Mouse (Mus musculus) forebrain, embryonic 12.5 days (tissue): ENCODE measurements at regions not wholly inside any gene's neighbourhood (a gene's known extent, or its start where the extent isn't known, plus 50 kb on each side); places are given as distances from the start of the nearest gene placed in this dataset.

Experiments
- ATAC-seq: fragments of 200-750 bp; cut with Nextera tagmentation; 2 replicates; pipeline ENCODE4 v1.8.0; 2017; ENCODE audit warnings: moderate TSS enrichment; ENCODE audit not compliant: low FRiP score
- H3K27ac ChIP-seq: fragments of 300-500 bp; sonication (generic); 2 replicates; pipeline ENCODE4 v1.5.1; 2016; ENCODE audit warnings: mild to moderate bottlenecking
- H3K27me3 ChIP-seq: fragments of 300-500 bp; sonication (generic); 2 replicates; pipeline ENCODE4 v1.6.1; 2016; ENCODE audit warnings: mild to moderate bottlenecking
- H3K36me3 ChIP-seq: fragments of 300-500 bp; sonication (generic); replicated peaks from 2 replicates; pipeline ENCODE4 v1.6.1; 2016; ENCODE audit warnings: mild to moderate bottlenecking
- H3K4me1 ChIP-seq: fragments of 300-500 bp; sonication (generic); 2 replicates; pipeline ENCODE4 v1.6.1; 2016
- H3K4me2 ChIP-seq: fragments of 300-500 bp; sonication (generic); 2 replicates; pipeline ENCODE4 v1.6.1; 2016; ENCODE audit warnings: mild to moderate bottlenecking, moderate library complexity
- H3K4me3 ChIP-seq: fragments of 300-500 bp; sonication (generic); replicated peaks from 2 replicates; pipeline ENCODE4 v1.5.1; 2016; ENCODE audit warnings: mild to moderate bottlenecking
- H3K9ac ChIP-seq: fragments of 300-500 bp; sonication (generic); 2 replicates; pipeline ENCODE4 v1.6.1; 2016; ENCODE audit warnings: mild to moderate bottlenecking
- H3K9me3 ChIP-seq: fragments of 300-500 bp; sonication (generic); 2 replicates; pipeline ENCODE4 v1.6.1; 2016
- WGBS: fragments of 180-500 bp; shearing (Covaris S2); methylation state at CpG from one replicate; pipeline ENCODE4 v1.1.7; 2016; 5-methylcytosine and 5-hydroxymethylcytosine counted together

DNA sequence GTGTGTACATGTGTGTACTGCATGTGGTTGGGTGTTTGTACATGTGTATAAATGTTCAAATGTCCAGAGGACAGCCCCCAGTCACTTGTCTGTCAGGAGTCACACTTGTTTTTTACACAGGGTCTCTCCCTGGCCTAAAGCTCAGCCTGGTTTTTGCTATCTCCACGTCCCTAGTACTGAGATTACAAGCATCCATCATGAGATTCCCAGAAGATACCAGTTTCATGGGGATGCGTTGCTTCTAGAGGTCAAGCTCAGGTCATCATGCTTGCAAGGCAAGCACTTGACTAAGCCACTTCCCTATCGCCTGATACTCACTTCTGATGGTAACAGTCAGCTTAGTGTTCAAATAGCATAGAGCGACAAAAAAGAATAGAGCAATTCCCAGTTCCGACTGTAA lies 244.1 kb upstream of the Jmjd1c start:
- no peaks in the 10 kb centered on the region for H3K4me1 ChIP-seq
- H3K4me3 ChIP-seq = no peak overlapping the region
- ATAC-seq = no peak
- H3K4me2 ChIP-seq = no peak overlapping the region
- WGBS = 85% methylated on average over 5 of the region's 5 CpGs
- H3K27me3 ChIP-seq = no peaks in the 10 kb centered on the region
- no peak overlapping the region for H3K27ac ChIP-seq
- no peaks in the 10 kb centered on the region for H3K36me3 ChIP-seq
- no peak overlapping the region for H3K9ac ChIP-seq
- no peaks in the 10 kb centered on the region for H3K9me3 ChIP-seq

DNA sequence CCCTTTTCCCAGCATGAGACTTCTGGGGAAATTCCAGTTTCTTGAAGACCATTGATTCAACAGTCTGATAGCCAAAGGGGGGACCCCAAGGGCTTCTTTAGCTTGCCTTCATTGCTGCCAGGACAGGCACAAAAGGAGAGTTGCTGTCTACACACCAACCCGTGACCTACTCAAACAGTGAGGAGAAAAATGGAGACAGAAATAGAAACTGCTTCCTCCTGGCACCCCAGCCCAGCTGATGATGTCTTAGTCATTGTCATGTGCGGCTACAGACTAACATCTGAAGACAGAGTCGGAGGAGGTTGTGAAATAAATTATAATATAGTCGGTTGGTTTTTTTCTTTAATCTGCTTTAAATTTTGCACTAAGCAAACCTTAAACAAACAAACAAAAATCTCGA lies 243.2 kb upstream of the Jmjd1c start:
- H3K9ac ChIP-seq = no peak overlapping the region
- H3K4me1 ChIP-seq = no peaks in the 10 kb centered on the region
- H3K27ac ChIP-seq = no peak overlapping the region
- no peak overlapping the region for H3K4me2 ChIP-seq
- ATAC-seq = no peak
- no peaks in the 10 kb centered on the region for H3K27me3 ChIP-seq
- 66% methylated on average over 5 of the region's 5 CpGs for WGBS
- no peak overlapping the region for H3K4me3 ChIP-seq
- H3K36me3 ChIP-seq = no peaks in the 10 kb centered on the region
- no peaks in the 10 kb centered on the region for H3K9me3 ChIP-seq

DNA sequence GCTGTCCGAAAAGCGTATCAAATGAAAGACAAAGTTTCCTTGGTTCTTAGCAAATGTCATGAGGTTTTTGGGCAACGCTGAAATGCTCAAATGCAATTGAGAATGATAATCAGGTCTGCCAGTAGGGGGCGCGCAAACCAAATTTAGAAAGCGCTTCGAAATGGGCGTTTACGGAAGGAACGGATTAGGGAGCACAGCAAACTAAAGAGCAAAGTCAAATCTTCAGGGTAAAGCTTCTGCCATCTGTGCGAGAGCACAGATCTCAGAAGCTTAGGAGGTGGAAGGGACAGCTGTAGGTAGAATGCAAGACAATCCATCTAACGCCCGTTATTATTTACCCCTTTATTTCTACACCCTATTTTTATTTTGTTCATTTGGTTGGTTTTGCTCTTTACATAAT lies 242.7 kb upstream of the Jmjd1c start:
- H3K9ac ChIP-seq = no peak overlapping the region
- no peaks in the 10 kb centered on the region for H3K36me3 ChIP-seq
- 9% methylated on average over 13 of the region's 13 CpGs for WGBS
- no peak overlapping the region for H3K4me3 ChIP-seq
- 0 out of 2 replicates have a peak, but pooled peaks have one; percentile 23 for ATAC-seq
- no peaks in the 10 kb centered on the region for H3K27me3 ChIP-seq
- H3K9me3 ChIP-seq = no peaks in the 10 kb centered on the region
- H3K4me2 ChIP-seq = no peak overlapping the region
- no peak overlapping the region for H3K27ac ChIP-seq
- no peaks in the 10 kb centered on the region for H3K4me1 ChIP-seq

DNA sequence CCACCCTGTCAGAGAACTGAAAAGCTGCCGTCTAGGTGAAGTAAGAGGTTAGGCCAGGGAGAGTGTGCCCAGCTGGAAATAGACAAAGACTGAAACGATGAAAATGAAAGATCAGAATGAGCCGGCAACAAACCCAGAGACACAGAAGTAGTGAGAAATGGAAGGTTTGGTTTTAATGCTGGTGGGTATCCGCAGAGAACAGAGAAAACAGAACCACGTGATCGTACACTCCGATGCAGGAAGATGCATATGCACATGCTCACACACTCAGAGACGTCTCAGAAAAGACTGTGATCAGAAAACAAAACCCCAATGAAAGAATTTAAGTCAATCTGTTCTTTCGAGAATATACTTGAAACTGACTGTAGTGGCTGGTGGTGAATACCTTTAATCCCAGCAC lies 241.0 kb upstream of the Jmjd1c start:
- Histone ChIP-seq H3K27ac (no peak overlapping the region), H3K4me3 (no peak overlapping the region), H3K36me3 (no peaks in the 10 kb centered on the region), H3K9ac (no peak overlapping the region), H3K4me1 (no peaks in the 10 kb centered on the region), H3K9me3 (no peaks in the 10 kb centered on the region), H3K27me3 (no peaks in the 10 kb centered on the region), H3K4me2 (no peak overlapping the region)
- 89% methylated on average over 9 of the region's 9 CpGs for WGBS
- ATAC-seq = no peak

DNA sequence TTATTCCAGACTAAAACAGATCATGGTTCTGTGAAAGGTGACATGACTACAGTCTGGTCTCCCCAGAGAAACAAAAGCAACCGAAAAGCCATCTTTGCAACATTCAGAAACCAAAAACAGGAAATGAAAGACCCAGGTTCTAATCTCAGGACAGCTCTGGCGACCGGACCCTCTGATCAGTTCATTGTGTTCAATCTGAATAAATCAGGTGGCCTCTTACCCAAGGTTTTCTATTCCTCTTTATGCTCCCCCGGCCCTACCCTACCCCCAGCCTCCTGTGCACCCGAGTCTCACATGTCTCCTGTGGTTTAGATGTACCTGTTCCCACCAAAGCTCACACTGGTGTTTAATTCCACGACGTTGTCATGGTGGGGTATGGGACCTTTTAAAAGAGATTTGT lies 238.6 kb upstream of the Jmjd1c start:
- Histone ChIP-seq H3K9ac (no peak overlapping the region), H3K9me3 (no peaks in the 10 kb centered on the region), H3K27ac (no peak overlapping the region), H3K36me3 (no peaks in the 10 kb centered on the region), H3K27me3 (no peaks in the 10 kb centered on the region), H3K4me1 (no peaks in the 10 kb centered on the region), H3K4me2 (no peak overlapping the region), H3K4me3 (no peak overlapping the region)
- ATAC-seq = no peak
- WGBS = 85% methylated on average over 7 of the region's 7 CpGs

GRCm38 (mm10) chr10:66861421-66861820 lies 234.5 kb upstream of the Jmjd1c start:
- H3K4me1 ChIP-seq = no peaks in the 10 kb centered on the region
- H3K4me3 ChIP-seq = no peak overlapping the region
- no peaks in the 10 kb centered on the region for H3K36me3 ChIP-seq
- ATAC-seq = no peak
- WGBS = 59% methylated on average over 1 of the region's 1 CpGs
- H3K9me3 ChIP-seq = no peaks in the 10 kb centered on the region
- H3K27me3 ChIP-seq = no peaks in the 10 kb centered on the region
- no peak overlapping the region for H3K4me2 ChIP-seq
- no peak overlapping the region for H3K9ac ChIP-seq
- H3K27ac ChIP-seq = no peak overlapping the region

DNA sequence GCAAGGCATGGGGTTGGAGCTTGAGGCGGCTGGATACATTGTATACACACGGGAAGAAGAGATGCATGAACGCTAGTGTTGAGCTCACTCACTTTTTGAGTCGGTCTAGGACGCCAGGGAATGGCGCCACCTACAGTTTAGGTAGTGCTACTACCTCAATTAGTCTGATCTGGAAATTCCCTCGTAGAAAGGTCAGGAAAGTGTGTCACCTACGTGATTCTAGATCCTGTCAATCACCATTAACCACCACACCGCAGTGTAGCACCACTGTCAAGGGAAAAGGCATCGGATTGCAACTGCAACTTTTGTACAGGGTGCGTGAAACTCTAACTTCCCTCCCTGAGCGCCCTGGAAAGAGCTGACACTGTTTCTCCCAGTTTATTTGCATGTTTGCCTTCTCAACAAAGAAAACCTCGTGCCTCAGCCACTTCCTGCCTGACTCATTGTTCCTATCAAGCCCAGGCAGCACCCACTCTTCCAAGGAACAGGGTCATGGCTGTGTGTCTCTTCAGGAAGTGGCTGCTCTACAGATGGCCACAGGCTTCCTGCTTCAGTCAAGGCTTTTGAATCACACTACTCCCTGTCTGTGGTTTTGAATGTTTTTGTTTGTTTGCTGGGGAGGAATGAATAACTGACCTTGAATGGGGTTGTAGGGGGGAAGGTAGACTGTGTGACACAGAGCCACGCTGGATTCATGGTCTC lies 231.6 kb upstream of the Jmjd1c start:
- H3K4me2 ChIP-seq = no peak overlapping the region
- H3K4me1 ChIP-seq = no peaks in the 10 kb centered on the region
- H3K27me3 ChIP-seq = no peaks in the 10 kb centered on the region
- no peak overlapping the region for H3K4me3 ChIP-seq
- ATAC-seq = no peak
- no peaks in the 10 kb centered on the region for H3K9me3 ChIP-seq
- 73% methylated on average over 14 of the region's 14 CpGs for WGBS
- no peak overlapping the region for H3K27ac ChIP-seq
- no peaks in the 10 kb centered on the region for H3K36me3 ChIP-seq
- H3K9ac ChIP-seq = no peak overlapping the region

DNA sequence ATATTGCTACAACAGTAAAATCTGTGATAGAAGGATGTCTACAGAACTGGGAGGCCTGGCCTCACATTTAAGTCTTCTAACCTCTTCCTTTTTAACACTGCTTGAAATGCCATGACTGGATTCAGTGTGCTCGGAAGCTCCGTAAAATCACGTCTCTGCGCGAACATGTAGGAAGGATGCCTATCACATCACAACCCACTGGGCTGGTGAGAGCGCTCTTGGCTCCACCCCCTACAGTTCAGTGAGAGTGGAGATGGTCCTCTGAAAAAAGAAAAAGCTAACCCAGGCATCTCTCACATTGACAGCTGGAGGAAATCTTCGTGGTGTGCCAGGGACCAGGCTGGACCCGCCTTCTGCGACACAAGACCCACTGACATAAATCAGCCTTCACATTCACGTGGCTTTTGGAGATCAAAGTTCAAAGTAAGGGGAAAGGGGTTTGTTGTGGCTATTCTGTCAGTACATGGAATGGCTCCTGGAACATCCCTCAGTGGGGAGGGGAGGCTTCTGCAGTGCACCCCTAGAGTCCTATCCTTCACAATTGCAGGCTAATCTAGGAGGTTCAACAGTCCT lies 230.8 kb upstream of the Jmjd1c start:
- no peaks in the 10 kb centered on the region for H3K27me3 ChIP-seq
- H3K36me3 ChIP-seq = no peaks in the 10 kb centered on the region
- WGBS = 89% methylated on average over 10 of the region's 10 CpGs
- no peak for ATAC-seq
- H3K4me1 ChIP-seq = no peaks in the 10 kb centered on the region
- H3K9me3 ChIP-seq = no peaks in the 10 kb centered on the region
- no peak overlapping the region for H3K4me2 ChIP-seq
- H3K4me3 ChIP-seq = no peak overlapping the region
- H3K27ac ChIP-seq = no peak overlapping the region
- H3K9ac ChIP-seq = no peak overlapping the region

GRCm38 (mm10) chr10:66871133-66871664 lies 224.7 kb upstream of the Jmjd1c start:
- WGBS = 72% methylated on average over 3 of the region's 4 CpGs
- Histone ChIP-seq H3K4me2 (no peak overlapping the region), H3K27me3 (no peaks in the 10 kb centered on the region), H3K9me3 (no peaks in the 10 kb centered on the region), H3K9ac (no peak overlapping the region), H3K36me3 (no peaks in the 10 kb centered on the region), H3K4me1 (no peaks in the 10 kb centered on the region), H3K4me3 (no peak overlapping the region), H3K27ac (no peak overlapping the region)
- no peak for ATAC-seq

DNA sequence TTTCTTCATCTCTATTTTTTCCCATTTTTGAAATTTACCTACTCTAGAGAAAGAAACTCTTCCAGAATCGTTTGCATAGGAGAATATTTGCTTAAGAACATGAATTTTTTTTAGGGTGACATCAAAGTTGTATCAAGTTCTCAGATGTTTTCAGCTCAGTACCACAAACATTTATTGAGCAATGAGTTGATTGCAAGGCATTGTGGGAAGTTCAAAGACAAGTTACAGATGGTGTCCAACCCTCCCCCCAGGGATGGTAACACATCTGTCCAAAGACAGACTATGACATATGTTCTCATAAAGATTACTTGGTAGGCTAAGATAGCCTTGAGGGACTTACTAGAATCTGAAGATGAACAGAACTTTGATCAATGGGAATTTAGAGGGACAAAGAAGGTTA lies 224.3 kb upstream of the Jmjd1c start:
- Histone ChIP-seq H3K9ac (no peak overlapping the region), H3K4me2 (no peak overlapping the region), H3K4me3 (no peak overlapping the region), H3K36me3 (no peaks in the 10 kb centered on the region), H3K27ac (no peak overlapping the region), H3K9me3 (no peaks in the 10 kb centered on the region), H3K4me1 (no peaks in the 10 kb centered on the region), H3K27me3 (no peaks in the 10 kb centered on the region)
- 69% methylated on average over 1 of the region's 1 CpGs for WGBS
- no peak for ATAC-seq

DNA sequence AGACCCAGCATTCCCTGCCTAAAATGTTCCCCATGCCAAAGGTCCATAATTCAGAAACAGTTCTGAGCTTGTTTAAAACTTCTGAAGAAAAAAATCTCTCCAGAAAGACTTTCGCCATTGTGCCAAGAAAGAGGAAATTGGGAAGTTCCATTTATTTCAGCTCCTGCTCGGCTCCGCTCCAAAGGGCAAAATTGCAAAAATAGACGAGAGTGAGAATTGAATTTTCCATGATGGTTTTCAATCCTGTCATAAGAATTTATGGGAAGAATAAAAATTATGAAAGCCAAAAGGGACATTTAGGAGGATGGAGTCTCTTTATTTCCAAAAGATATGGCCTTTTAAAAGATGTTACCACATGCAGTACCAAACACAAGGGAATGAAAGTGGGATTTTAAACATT lies 222.5 kb upstream of the Jmjd1c start:
- no peaks in the 10 kb centered on the region for H3K9me3 ChIP-seq
- no peak overlapping the region for H3K9ac ChIP-seq
- no peak overlapping the region for H3K4me3 ChIP-seq
- no peaks in the 10 kb centered on the region for H3K36me3 ChIP-seq
- no peaks in the 10 kb centered on the region for H3K4me1 ChIP-seq
- 95% methylated on average over 4 of the region's 4 CpGs for WGBS
- no peak overlapping the region for H3K4me2 ChIP-seq
- no peaks in the 10 kb centered on the region for H3K27me3 ChIP-seq
- no peak for ATAC-seq
- H3K27ac ChIP-seq = no peak overlapping the region

GRCm38 (mm10) chr10:66879071-66879470 lies 216.9 kb upstream of the Jmjd1c start:
- no peak overlapping the region for H3K4me3 ChIP-seq
- no peaks in the 10 kb centered on the region for H3K9me3 ChIP-seq
- no peak for ATAC-seq
- no peaks in the 10 kb centered on the region for H3K36me3 ChIP-seq
- no peaks in the 10 kb centered on the region for H3K27me3 ChIP-seq
- H3K4me2 ChIP-seq = no peak overlapping the region
- H3K4me1 ChIP-seq = no peaks in the 10 kb centered on the region
- no peak overlapping the region for H3K9ac ChIP-seq
- H3K27ac ChIP-seq = no peak overlapping the region
- WGBS = 80% methylated on average over 8 of the region's 8 CpGs

- no peaks in the 10 kb centered on the region for H3K36me3 ChIP-seq
- H3K4me3 ChIP-seq = no peak overlapping the region
- WGBS = 90% methylated on average over 5 of the region's 5 CpGs
- ATAC-seq = no peak
- H3K4me1 ChIP-seq = no peaks in the 10 kb centered on the region
- H3K27ac ChIP-seq = no peak overlapping the region
- no peaks in the 10 kb centered on the region for H3K9me3 ChIP-seq
- H3K27me3 ChIP-seq = no peaks in the 10 kb centered on the region
- no peak overlapping the region for H3K9ac ChIP-seq
- no peak overlapping the region for H3K4me2 ChIP-seq
Observed at GRCm38 (mm10) chr10:66882825-66883224, 213.1 kb upstream of the Jmjd1c start.
